Mouse (Mus musculus) naive thymus-derived CD4-positive, alpha-beta T cell, adult 2 months (primary cell): ENCODE results near the gene Zdhhc1.

Experiments
- DNase-seq: peaks from one replicate; pipeline ENCODE4 v3.0.0-alpha.2; 2011; ENCODE audit warnings: low read depth

Gene Zdhhc1

DNA sequence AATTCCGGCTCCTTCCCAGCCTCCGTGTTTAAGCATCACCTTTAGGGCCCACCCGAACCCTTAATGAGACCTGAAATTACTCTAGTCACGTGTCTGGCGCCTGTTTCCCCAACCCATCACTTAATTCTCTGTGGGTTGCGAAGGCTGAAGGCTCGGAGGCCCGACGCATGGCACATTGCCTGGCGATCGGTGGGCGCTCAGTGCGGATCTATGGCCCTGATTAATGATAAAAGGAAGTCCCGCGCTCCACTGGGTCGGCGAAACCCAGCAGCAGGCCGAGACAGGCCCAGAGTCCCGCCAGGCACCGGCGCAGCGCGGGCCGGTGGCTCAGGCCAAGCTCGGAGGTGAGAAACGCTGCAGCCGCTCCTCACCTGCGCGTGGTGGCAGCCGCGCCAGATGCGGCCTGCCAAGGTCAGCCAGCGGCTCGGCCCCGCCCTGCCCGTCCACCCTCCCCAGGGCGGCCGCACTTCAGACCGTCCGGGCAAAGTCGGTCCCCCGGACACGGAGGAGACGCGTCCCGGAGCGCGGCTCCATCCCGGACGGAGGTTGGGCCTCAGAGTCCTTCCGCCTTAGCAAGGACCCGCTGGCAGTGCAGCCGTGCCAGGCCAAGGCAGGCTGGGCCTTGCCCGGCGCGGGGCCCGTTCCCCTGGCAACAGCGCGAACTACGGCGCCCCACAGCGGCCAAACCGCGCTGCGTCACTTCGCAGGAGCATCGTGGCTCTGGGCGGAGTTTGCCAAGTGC is at the start of gene Zdhhc1:
TSS of gene Zdhhc1 (minus strand) at position 464 of the 742 bp plus-strand sequence.
- DNase-seq = peak; percentile 75

DNA sequence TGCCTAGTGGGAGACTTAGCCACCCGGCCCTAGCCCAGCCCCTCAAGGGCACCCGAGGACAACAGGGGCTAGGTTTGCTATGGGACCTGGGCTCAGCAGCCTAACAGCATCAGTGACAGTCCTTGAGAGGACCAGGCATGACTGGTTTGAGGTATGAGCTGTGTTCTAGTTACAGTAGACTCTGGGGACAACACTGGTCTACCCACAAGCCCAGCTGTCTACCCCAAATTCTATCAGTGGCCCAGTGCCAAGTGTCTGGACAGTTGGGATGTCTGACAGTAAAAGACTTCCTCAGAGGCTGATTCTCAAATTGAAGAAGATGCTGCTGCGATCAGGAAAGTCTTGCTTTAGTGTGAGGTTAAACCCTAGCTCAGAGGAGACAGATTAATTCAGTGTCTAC is 48.5 kb upstream of the Zdhhc1 start:
- no peak for DNase-seq

DNA sequence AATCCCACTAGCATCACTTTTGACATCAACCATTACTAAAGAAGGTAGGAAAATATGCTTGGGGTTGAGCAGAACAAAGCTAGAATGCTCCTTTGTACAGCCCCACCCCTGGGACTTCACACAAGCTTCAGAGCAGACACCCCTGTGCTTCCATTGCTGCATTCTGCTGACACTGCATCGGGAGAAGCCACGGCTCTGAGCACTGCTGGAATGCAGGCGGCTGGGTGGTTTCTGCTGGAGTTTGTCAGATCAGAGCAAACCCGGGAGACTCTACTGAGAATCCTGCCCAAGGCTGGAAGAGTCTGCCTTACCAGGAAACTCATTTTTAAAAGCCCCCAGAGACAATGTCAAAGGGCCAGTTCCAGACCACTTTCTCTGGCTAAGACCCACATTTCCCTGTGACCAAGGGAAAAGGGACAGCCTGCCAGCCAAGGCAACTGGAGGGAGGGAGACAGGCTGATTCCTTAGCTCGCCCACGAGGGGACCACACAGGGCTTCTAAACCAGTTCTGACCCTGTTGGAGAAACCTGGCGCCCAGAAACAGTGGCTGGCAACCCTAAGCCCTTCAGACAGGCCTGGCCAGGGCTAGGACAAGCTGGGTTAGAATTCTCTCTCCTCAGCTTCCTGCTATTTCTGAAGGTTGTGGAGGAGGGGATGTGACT is 48.0 kb upstream of the Zdhhc1 start:
- DNase-seq = no peak

DNA sequence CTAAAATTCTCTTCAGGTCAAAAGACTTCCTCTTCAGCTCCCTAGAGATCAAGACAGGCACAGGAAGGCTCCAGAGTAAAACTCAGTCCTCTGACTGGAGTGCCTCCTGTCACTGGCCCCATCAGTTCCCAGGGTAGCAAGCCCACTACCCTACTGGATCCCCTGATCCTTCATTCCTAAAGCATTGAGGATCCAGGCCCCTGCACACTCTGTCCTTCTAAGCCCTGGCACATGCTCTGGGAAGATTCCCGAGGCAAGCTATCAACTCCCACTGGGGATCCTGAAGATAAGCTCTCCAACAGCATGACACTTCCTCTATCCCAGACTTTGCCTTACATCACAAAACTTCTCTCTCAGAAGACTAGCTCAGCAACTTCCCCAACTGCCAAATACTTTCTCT is 47.0 kb upstream of the Zdhhc1 start:
- DNase-seq = no peak

DNA sequence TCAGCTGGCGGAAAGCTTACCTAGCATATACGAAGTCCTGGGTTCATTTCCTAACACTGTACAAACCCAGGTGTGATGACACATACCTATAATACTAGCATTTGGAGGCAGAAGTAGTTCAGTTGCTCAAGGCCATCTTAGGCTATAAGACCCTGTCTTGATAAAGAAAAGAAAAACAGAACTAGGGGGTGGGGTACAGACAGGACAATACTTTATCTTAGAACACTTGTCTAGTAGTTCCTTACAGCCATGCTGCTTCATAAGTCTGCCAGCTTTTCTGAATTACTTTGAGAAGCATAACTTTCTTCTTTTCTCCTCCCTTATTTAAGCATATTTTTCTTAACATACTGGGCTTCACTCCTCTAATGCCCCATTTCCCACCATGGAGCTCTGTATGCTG is 46.1 kb upstream of the Zdhhc1 start:
- no peak for DNase-seq

DNA sequence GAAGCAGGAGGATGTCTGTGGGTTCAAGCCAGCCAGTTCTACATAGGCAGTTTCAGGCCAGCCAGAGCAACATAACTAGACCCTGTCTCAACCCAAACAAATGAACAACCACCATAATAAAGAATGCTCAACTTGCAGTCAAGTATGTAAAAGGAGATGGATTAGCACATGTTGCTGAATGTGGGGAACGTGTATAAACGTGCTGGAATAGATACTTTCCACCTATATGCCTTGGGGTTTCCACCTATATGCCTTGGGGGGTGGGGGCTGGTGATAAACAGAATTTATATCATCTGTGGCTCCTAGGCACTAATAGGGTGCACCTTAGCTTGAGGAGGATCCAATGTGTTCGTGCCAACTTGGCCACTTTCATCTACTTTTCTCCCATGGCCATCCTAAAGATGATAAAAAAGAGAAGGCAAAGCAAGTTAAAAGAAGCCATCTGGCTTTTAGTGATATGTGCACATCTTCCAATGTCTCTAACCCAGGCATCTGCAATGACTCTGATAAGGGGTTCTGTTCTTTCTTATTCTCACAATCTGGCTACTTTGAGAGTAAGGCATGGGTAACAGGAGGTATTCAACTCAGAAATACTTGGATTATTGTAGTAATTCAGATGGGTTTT is 45.4 kb upstream of the Zdhhc1 start:
- no peak for DNase-seq

DNA sequence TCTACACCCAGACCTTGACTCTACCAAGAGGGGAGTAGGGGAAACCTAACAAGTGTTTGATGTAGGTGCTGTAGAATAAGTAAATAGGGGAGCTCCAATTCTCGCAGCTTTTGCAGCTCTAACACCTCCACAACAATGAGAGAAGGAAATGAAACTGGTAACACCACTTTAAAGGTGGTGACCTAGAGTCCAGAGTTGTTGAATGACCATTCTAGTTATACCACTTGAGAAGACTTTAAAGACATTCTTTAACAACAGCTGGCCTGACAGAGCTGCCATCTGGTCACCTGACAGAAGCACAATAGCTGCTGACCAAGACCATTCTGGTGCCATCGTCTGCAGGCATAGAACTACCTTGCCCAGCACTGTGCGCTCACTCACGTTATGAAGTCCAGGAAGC is 42.2 kb upstream of the Zdhhc1 start:
- DNase-seq = no peak

DNA sequence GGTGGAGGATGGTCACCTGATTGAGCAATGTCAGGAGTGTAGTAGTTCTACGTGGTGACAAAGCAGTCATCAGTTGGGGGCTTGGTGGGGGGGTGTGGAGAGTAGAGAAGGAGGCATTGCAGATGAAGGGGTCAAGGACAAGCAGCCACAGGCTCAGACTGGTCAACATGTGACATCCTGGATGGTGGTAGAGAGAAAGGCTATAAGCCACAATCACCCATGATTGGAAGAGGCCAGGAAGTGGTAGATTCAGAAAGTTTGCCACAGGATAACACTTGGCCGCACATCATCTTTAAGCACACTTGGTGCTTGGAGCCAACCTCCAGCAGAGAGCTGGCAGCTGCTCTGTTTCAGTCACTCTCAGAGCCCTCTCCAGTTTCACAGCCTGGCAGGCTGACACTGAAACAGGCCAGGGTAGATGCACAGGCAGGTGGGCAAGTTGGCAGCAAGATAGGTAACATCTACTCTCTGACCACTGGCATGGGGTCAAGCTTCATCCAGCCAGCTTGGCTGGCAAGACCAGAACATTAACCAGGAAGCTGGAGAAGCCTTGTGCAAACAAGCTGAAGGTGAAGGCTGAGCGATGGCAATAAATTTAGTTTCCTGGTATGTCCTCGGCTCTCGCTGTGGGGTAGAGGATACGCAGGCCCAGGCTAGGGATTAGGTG is 40.4 kb upstream of the Zdhhc1 start:
- DNase-seq = no peak

DNA sequence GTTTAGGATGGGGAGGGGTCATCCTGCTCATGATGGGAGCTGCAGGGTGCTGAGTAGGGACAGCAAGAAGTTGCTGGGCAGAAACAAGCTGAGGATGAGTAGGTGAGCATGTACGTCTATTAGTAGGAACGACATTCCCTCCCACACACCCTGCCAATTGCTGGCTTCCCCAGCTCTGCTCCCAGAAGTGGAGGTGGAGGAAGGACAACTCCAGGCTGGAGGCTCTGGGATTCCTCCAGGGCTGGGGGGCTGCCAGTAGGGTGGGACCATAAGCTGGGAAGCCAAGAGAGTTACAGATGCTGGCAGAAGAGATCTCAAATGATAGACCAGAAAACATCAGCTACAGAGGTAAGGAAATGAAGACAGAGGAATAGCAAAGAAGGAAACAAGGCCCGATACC is 39.8 kb upstream of the Zdhhc1 start:
- DNase-seq = no peak

DNA sequence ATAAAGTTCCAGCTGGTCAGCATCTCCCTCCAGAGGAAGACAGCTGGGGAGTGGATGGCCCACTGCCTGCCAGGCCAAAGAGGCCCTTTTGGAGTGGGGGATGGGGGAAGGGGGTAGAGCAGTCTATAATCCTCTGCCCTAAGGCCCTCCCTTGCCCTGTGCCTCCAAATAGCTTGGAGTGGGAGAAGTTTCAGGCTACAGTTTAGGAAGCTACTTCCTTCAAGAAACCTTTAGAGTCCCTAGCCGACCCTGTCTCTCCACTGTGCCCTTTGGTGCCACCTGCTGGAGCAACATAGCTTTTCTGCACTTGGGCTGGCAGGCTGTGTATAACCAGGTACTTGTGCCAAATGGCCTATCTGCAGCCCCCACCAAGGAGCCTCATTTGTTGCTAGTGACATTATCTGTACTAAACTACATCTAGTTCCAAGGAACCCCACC is 37.2 kb upstream of the Zdhhc1 start:
- peak; percentile 68 for DNase-seq

DNA sequence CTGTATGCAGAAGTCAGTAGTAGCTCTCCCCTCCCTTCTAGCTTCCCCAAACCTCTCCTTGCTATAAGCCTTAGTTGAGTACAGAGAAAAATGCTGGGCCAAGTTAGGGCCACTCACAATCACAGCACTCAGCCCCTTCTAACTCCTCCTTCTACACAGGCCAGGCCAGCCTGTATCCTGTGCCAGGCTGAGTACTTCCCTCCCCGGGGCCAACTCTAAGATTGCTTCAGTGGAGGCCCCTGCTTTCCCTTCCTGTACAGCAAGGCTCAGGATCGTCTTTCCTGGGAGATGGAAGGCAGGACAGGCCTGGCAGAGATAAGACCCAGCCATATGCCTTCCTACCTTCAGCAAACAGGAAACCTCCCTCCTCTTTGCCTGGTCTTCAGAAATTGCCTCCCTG is 36.7 kb upstream of the Zdhhc1 start:
- DNase-seq = no peak

DNA sequence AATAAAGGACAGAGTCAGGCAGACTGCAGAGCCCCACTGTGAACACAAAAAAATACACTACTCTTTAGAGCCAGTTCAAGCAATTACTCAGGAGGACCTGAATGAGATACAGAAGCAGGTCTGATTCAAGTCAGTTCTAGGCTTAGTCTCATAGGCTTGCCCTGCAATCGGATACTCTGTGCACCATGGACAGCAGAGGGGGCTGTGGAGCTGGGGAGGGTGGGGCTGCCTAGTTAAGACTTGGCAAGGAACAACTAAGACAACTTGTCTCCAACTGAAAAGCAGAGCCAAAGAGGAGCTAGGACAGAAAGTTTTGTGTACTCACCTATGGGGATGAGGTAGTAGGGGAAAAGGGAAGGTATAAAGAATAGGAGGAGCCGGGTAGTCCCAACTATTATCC is 35.1 kb upstream of the Zdhhc1 start:
- DNase-seq = peak; percentile 56

DNA sequence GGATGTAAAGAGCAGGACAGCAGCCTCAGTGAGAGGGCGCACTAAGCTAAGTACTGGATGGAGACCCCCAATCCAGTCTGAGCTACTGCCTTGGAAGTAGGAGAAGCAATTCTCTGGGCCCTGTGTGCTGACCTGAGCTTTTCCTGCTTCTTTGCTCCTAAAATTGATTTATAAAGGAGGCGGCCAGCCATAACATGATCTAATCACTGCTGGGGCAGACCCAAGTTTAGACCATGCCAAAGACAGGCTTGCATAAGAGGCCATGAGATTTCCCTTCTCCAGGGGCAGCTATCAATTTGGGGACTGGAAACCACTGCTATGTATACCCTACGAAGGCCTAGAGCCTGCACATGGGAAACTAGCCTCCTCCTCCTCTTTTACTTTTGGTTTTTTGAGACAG is 32.6 kb upstream of the Zdhhc1 start:
- DNase-seq = no peak

DNA sequence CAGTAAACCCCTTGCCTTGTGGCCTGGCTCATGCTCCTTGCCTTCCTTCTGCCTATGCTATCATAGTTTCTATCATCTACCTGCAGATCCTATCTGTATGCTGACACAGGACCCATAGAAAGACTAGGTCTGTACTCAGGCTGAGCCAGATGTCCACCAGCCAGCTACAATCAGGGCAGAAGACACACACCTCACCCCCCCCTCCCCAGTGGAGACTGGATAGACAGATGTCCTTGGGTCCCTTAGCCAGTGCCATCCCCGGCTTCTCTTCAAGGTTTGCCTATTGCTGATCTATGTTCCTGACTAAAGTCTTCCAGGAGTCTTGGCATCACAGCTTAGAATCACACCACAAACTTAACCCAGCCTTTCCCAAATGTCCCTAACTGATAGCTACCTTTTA is 31.5 kb upstream of the Zdhhc1 start:
- no peak for DNase-seq

DNA sequence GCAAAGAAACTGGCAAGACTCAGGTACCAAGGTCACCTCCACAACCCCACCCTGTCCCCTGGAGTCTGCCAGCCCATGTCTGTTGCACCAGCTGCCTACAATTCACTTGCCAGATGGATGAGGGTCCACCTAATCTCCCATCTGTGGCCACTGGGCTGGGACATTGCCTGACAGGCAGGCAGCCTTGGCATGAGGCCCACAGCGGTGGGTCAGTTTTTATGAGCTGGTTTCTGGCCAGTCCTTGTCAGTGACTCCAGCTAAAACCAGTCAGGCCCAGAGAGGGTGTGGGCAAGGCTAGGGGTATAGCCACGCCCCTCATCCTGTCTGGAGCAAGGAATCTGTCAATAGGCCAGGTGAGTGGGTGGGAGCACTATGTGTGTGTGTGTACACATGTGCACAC is 30.4 kb upstream of the Zdhhc1 start:
- no peak for DNase-seq

DNA sequence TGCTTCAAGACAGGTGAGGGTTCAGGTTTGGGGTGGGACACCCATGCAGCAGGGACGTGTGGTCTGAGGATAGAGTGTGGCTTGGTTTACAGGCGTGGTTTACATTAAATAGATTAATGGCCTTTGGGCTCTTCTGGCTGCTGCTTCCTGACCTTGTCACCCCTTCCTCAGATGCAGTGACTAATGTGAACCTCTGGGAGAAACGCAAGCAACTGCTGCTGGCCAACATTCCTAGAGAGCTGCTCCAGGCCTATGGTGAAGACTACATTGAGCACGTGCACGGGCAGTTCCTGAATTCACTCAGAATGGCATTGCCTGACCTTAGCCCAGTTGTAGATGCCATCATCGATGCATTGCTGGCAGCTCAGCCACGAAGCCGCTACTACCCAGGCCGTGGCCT is 26.2 kb upstream of the Zdhhc1 start:
- DNase-seq = no peak

DNA sequence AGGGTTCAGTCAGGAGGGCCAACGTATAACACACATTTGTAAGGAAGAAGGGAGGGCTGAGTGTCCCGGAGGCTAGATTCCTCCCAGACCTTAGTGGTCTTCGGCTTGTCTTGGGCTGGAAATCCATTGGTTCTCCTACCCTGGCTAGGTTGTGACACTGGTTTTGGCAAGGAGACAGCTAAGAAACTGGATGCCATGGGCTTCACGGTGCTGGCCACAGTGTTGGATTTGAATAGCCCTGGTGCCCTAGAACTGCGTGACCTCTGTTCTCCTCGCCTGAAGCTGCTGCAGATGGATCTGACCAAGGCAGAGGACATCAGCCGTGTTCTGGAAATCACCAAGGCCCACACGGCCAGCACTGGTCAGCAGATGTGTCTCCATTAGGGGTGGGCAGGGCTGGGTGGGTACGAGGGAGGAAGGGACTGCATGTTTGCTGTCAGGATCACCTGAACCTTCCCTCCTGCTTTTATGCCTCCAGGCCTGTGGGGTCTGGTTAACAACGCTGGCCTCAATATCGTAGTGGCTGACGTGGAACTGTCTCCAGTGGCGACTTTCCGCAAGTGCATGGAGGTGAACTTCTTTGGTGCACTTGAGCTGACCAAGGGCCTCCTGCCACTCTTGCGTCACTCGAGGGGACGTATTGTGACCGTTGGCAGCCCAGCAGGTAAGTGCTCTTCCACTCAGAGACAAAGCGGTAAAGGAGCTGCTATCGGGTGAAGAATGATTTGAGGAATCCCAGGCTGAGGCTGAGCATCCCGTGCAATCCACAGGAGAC is 25.5 kb upstream of the Zdhhc1 start:
- DNase-seq = no peak

DNA sequence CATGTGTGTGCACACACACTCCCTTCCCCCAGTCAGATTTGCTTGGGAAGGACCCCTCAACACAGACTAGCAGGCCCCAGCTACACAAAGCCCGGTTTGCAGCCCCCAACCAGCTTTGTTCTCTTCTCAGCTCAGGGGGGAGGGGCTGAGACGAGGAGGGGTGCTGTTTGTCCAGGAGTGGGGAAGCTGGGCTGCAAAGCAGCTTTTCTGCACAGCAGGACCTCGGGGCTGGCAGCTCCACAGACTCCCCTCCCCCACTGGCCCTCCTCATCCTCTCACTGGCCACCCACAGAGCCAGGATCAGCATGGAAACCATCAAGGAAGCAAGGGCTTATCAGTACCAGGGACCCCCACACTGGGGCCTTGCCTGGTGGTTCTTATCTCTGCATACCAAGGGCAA is 24.4 kb upstream of the Zdhhc1 start:
- no peak for DNase-seq

DNA sequence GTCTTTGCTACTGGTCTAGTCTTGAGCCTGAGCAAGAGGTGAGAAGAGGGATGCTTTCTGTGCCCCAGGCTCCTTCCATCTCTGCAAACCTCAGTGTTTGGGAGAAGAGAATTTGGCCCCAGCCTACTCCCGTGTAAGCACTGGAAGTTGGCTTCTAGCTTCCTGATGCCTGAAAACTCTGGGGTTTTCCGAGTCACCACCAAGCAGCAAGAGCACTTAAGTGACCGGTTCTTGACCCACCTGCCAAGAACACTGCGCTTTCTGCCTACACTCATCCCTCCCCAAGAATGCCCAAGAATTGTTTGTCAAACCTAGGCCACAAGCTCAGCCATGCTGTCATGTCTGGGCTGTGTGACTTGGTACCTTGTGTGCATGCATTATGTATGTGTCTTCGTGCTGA is 23.8 kb upstream of the Zdhhc1 start:
- DNase-seq = no peak

DNA sequence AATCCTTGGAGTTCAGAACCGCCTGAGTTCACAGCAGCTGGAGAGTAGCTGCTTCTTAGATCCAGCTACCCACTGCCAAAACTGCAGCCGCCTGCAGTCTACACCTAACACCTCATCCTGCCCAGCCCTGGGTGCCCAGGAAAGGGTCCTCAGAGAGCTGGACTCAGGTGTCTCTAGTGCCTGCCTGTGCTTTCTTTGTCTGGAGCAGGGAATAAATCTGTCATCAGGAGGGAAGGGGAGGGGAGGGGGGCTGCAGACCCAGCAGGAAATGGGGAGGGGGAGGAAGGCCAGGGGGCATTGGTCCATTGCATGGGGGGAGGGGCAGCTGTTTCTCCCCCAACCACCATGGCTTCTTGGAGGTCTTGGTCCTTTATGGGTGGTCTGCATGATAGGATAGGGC is 22.9 kb upstream of the Zdhhc1 start:
- DNase-seq = no peak

DNA sequence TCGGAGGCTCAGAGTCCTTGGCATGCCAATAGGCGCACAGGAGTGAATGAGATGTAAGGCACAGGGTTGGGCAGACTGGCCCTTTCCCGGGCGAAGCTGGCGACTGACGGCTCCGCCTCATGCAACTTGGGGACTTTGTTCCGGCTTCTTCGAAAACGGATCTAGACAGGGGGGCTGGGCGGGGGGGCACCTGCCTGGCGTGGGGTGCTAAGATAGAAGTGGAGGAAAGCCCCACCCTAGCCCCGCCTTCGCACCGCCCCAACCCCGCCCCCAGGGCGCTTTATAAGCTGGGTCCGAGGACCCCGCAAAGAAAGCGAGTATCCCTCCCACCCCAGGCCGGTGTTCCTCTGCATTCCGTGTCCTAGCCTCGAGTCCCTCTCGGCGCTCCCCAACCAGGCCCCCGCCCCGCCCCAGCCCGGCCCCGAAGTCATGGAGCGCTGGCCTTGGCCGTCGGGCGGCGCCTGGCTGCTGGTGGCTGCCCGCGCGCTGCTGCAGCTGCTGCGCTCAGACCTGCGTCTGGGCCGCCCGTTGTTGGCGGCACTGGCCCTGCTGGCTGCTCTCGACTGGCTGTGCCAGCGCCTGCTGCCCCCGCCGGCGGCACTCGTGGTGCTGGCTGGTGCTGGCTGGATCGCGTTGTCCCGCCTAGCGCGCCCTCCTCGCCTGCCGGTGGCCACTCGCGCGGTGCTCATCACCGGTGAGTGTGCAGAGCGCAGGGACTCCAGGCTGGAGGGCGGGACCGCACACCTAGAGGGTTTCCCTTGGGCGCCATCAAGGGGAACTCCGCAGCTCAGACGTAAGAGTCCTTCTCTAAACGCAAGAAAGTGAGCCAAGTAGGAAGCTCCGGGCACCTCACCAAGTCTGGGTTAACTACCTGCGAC is 22.0 kb upstream of the Zdhhc1 start, which contains the start of gene Hsd11b2:
TSS of gene Hsd11b2 (plus strand) at position 320 of the 878 bp plus-strand sequence.
- DNase-seq = peak; percentile 70
